Mouse (Mus musculus): ENCODE results near the gene Ica1.

Ica1 gene

DNA sequence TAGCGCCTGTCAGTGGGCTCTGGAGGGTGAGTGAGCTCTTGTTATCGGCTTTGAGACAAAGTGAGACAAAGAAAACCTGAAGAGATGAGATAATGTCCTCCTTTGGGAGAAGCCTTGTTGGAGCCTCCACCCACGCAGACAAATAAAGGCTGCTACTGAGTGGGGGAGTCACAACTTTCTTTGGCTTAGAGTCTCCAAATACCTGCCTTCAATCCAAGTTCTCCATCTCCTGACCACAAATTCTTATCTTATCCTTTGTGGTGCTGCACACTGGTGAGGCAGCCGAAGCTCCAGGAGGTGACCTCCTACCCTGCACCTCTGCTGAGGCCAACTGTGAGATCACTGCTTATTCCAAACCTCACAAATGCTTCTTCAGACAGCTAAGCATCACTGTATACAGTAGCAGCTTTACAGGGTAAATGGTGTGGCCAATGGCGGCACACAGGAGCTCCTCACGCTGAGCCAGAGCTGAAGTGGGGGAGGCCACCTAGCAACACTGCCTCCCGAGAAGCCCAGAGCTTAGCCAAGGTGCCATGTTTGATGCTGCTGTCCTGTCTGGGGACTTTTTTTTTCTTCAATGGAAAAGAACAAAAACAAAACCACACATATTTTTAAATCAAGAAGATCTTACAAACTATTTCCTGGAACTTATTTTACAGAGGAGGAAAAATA lies 130.6 kb downstream of the Ica1 start:
- no peak for DNase-seq (ENCODE audit: low read depth, low spot score)

DNA sequence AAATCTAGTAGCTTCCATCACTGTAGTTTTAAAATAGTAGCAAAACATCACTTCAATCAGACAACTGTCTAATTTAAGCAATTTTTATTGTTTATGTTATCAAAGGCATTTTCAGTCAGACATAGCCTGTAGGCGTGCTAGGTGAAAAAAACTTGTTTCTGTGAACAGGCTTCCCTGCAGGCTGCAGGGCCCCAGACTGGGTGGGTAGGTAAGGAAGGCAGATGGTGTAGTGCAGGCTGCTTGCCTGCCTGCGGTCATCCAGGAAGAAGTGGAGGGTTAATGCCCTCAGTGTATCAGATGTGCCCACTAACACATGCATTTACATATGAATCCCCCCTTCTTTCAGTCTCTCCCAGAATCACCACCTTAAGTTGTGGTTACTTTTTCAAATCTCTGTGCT lies 132.6 kb downstream of the Ica1 start:
- no peak for DNase-seq (ENCODE audit: low read depth, low spot score)

DNA sequence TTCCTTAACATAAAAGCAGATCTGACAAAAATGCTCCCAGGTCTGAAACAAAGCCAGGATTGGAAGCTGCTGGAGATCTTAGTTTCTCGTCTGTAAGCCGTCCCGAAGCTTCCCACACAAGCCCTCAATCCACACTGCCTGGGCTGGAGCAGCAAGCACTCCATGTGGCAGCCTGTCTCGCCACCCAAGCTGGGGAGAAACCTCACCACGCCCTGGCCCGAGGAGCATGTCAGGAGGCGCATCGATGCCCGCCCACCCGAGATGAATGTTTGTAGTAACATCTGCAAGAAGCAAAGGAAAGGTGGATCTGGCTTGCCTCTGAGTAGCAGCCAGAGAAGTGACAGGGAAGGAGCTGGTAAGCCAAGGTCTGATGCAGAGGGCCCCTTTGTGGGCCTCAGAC lies 133.6 kb downstream of the Ica1 start:
- DNase-seq (ENCODE audit: low read depth, low spot score) = no peak

DNA sequence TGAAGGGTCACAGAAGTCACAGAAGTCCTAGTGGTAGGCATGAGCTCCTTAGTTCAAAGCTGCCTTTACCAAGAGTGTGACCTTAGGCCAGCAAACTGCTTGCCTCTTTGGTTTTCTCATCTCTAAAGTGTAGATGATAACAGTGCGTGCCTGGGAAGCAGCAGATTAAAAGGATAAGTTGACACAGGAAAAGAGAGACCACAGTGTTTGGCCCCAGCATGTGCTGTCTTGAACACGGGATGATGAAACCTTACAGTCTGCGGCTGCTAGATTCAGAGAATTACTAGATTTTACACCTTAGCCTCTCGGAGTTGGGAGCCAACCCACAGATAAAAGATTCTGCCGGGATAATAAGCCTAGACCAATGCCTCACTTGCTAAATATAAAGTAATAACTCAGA lies 137.4 kb downstream of the Ica1 start:
- DNase-seq (ENCODE audit: low read depth, low spot score) = no peak

DNA sequence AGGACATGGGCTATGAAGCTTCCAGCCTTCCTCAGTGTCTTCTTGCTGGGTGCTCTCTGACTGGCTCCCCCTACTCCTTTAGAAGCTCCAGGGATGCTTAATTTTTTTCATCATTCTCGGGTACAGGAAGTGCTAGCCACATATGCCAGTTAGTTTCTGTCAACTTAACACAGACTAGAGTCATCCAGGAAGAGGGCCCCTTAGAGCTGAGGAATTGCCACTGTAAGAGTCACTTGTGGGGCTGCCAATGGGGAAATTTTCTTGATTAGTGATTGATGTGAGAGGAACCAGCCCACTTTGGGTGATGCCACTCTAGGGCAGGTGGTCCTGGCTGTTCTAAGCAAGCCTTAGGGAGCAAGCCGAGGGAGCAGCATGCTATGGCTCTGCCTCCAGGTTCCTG lies 138.8 kb downstream of the Ica1 start:
- DNase-seq (ENCODE audit: low read depth, low spot score) = no peak

DNA sequence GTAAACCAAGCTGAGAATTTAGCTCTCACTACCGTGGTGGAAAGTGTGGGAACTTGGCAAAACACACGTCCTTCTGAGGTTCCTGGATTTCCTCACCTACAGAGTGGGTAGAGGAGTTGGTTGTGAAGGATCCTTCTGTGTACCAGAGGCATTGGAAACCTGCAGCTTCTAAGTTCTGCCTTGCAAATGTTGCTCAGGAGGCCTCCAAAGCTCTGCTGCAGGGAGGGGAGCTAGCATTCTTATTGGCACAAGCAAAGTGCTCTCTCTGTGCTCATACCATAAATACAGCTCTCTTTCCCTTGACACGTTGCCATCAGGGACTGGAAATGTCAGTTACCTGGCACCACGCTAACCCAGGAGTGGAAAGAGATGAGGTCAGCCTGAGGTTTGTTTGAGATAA lies 139.4 kb downstream of the Ica1 start:
- no peak for DNase-seq (ENCODE audit: low read depth, low spot score)

DNA sequence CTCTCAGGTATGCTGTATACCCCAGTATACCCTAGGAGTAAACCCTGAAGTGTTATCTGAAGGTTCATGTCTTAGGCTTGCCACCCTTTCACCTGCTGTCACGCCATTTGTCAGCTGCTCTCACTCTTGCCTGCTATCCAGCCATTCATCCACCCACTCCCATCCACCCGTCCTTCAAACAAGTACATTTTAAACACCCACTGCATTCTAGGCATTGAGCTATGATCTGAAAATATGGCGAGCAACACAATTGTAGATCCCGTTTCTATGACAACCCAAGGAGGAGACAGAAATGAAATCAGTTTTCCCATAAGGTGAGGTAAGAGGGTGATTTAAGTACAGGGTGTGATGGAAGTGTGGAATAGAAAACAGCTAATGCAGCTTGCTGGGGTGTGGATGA lies 140.2 kb downstream of the Ica1 start:
- no peak for DNase-seq (ENCODE audit: low read depth, low spot score)

DNA sequence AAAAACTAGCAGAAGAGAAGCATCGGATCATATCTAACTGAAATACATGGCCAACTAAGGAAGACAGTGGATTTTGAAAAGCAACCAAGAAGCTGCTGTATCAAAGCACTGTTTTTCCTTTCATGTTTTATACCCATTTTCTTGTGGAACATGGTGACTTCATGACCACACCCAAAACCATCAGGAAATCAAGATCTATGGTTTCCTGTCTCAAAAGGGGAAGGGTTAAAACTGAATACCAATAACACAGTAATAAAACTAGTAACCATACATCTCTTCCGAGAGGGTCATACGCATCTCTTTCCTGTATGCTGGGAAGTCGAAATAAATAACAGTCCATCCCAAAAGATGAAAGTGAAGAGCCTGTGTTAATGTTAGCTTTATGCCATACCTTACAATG lies 145.6 kb downstream of the Ica1 start:
- no peak for DNase-seq (ENCODE audit: low read depth, low spot score)

DNA sequence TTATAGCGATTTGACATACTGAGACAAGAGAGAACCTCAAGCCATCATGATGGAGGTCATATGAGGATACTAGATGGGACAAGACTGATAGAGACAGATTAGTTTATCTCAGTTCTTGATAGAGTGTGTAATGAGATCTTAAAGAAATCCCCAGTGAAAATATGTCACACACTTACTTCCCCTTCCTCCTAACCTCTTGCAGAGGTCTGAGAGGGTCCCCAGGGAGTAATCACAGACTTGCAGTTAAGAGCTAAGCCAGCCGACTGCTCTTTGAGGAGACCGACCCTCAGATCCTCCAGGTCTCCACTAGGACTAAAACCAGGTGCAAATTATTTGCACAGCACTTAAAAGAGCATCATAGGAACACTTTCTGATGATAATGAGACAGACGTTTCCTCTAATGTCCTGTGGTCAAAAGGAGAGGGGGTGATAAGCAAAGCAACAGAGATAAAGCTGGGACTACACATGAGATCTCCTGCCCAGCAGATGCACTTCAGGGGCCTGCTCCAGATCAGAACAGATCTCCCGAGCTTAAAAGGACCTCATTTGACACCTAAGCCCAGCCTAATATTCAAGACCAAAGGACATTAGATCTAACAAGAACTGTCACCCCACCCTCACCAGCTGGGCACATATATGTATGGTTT lies 146.2 kb downstream of the Ica1 start:
- no peak for DNase-seq (ENCODE audit: low read depth, low spot score)

DNA sequence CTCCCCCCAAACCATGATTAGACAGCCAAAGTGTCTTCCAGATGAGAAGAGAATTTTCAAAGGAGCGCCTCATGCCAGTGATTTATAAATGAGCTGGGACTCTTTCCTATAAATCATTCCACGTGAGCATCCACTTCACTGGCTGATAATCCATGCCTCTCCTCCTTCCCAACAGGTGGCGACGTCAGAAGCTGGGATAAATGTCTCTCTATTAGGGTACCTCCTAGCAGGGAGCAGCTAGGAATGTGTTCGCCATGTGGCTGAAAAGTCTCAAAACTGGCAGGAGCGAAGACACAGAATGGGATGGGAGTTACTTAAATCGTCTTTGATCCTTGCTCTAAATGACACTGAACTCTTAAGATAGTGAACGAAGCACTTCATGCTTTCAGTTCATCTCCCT lies 146.9 kb downstream of the Ica1 start:
- no peak for DNase-seq (ENCODE audit: low read depth, low spot score)

DNA sequence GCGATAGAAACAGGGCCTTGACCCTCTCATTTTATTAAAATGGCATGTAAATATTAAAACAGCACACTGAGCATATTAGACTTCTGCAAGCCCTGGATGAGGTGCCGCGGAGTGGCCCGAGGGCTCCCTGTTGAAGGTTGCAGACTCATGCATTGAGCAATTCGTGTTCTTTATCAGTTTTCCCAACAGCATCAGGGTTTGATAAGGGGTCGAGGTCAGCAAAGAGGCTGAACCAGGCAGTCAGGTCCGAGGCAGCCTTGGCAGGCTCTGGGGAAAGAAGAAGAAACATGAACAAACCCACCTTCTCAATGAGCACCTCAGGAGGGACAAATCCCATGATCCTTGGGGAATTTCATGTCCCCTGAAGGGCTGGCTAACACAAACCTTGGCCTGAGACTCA lies 147.8 kb downstream of the Ica1 start:
- DNase-seq (ENCODE audit: low read depth, low spot score) = no peak

DNA sequence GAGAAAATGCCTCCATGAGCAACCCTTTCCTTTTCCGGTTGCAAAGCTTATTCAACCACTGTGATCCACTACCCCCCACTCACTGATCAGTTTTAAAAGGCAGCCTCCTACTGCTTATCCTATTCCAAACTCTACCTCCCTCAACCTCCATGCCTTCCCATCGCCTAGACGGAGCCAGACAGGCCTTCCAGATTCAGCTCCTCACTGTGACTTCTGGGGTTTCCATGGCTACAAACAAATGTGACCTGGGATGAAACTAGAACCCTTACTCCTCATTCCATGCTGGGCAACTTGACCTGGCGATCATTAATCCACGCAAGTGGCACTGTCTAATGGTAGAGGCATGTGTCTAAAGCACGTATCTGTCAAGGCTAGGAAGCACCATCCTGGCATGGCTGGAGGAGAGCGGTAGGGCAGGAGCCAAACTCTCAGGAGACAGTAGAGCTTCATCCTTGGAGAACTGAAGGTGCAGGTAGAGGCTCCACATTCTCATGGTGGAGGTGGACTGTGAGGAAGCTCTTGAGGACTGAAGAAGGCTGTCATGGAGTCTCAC lies 149.5 kb downstream of the Ica1 start:
- no peak for DNase-seq (ENCODE audit: low read depth, low spot score)

DNA sequence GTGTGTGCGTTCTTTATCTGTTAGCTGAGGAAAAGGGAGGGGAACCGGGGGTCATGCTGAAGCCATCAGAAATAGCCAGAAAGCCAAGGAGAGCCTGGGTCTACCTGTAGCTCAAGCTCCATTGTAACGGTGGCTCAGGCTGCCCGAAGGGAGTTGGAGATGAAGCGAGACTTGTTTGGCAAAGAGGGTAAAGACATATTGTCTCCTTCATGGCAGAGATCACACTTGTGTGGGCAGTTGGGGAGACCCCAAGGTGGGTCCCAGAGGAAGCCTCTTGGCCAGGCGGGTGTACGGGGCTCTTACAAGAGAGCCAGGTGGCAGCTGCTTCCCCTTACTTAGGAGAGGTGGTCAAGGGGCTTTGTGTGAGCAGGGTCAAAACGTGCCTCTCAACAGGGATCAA lies 150.1 kb downstream of the Ica1 start:
- DNase-seq (ENCODE audit: low read depth, low spot score) = no peak

DNA sequence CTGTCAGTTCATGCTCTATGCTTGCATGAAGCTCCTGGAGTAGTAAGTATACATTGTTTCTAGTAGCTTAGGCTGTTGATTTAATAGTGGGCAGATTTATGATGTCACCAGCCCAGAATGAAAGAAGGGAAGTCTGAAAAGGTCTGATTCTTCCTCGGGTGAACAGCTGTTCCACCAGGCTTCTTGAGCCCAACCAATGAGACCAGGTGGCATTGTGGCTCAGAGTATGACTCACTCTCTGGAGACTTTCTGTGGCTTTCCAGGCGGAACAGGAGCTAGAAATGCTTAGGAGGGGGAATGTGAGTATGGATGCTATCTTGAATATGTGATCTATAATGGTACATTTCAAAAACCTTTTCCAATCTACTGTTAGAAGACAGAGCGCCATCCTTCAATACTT lies 155.2 kb downstream of the Ica1 start:
- no peak for DNase-seq (ENCODE audit: low read depth, low spot score)

DNA sequence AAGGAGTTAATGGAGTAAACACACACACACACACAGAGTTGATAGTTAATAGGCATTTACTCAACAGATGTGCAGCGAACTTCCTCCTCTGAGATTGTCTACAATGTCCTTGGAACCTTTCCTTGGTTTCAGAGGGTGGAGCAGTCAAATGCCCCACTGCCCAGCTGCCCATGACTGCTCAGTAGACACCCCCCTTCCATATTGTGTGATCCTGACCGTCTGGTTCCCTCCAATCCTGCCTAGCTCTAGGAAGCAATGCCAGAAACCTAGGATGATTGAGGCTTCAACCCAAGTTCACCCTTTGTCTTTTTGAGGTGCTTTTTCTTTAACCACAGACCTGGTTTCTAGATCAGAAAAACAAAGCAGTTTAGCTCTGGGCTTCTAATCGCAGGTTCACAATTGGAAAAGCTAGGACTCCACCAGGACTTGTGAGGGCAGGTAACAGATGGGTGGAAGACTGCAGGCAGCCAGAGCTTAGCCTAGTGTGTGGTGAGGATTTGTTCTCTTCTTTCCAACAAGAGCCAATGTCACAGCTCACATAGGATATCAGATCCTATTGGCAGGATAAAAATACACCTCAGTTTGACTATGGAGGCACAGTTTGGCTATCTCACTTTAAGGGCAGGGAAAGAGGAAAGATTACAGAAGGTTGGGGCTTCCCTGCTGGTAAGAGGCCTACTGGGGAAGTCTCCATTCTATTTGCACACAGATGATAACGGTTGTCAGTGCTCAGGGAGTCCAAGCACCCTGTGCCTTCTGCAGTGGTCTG lies 158.5 kb downstream of the Ica1 start:
- DNase-seq (ENCODE audit: low read depth, low spot score) = no peak

DNA sequence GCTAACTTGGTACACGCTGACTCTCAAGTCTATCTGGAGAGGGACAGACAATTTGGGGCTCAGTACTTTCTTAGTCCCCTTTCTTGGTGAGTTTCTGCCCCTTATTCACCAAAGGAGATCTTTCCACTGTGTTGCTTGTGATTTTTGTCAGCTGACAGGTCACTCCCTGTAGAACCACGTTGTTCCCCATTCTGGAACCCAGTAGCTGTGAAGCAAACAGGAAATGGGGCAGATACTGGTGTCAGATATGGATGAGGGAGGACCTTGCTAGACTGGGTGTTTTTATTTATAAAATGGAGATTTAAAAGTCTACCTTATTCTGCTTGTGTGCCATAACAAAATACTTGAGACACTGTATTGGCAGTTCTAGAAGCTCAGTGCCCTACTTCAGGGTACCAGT lies 160.9 kb downstream of the Ica1 start:
- DNase-seq (ENCODE audit: low read depth, low spot score) = no peak

DNA sequence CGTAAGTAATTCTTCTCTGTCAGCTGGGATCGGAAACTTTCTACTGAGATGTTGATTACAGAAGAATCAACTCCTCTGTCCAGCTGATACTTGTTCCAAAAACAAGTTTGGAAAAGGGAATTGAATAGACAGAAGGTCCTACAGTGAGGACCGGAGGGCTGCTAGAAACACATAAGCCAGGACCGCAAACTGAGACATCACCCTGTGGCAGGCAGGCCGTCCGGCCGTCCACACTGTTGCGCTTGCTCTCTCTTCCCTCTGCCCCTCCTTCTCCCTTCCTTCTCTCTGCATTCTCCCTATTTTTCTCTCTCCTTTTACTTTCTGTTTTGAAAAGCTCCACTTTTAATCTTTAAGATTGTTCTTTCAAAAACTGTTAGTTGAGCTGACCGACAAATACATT lies 186.6 kb downstream of the Ica1 start:
- no peak for DNase-seq (ENCODE audit: low read depth, low spot score)

DNA sequence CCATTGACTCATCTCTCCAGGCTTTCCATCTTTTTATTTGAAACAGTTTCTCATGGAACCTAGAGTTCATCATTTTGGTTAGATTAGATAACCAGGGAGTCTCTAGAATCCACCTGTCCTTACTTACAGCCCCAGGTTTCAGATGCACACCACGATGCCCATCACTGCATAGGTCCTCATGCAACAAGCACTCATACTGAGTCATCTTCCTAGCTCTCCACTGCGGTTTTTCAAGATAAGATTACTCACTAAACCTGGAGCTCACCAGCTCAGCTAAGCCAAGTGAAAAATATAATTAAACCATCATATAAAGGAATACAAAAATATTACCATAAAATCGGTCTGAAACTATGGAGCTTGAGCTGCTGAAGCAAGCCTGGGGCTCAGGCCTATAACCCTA lies 194.4 kb downstream of the Ica1 start:
- DNase-seq (ENCODE audit: low read depth, low spot score) = no peak

DNA sequence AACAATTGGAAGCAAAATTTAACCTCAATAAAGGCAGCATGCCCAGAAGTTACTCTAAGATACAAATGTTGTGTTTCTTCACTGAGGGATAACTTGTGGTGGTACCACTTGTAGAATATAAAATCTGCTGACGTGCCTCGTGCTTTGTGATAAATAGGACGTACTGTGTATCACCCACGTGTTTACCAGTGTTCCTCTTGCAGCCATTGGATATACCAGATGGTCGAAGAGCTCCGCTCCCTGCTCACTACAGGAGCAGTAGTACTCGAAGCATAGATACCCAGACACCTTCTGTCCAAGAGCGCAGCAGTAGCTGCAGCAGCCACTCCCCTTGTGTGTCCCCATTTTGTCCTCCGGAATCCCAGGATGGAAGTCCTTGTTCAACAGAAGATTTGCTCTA lies 195.9 kb downstream of the Ica1 start:
- no peak for DNase-seq (ENCODE audit: low read depth, low spot score)

Measured in ES-CJ7 (cell line).